11 mouse cellular contexts compared by ENCODE assay signal in genomic region chr10:83049174-83049780, GRCm38 (mm10).
A peak's percentile ranks its signal among the peaks of the same experiment; 100 is the strongest.
DNase-seq lines count a peak whose midpoint lies in the region; ATAC-seq and TF ChIP-seq lines count a peak whose summit lies in the region.
"Had no signal": no experiment of that assay in that cellular context is flagged by ENCODE, and none has a peak within 500 bp of the region (broad histone marks: within the 10 kb centered on the region; RNA-seq: fewer than 3 reads in every experiment).

No protein-coding gene starts in this region.

- H3K4me3 ChIP-seq in forebrain, postnatal 0 days (ENCODE audit: low read depth, low read length) = no peak overlapping the region
- no peak overlapping the region for H3K4me3 ChIP-seq in left cerebral cortex, adult 2 months
- no peak overlapping the region for H3K4me3 ChIP-seq in neural tube, embryonic 14.5 days (ENCODE audit: low read depth, low read length)
- H3K4me3 ChIP-seq: limb, embryonic 12.5 days had no signal

- no peak for TF ChIP-seq CTCF in brain, embryonic 14.5 days (IDR thresholded peaks at IDR 0.05; ENCODE audit: borderline replicate concordance, extremely low read depth, insufficient read depth, insufficient read length)
- TF ChIP-seq CTCF in forebrain, postnatal 0 days (IDR thresholded peaks at IDR 0.05; ENCODE audit: low read depth) = no peak
- no peak for TF ChIP-seq CTCF in left cerebral cortex, adult 2 months (IDR thresholded peaks at IDR 0.05)

- H3K36me3 ChIP-seq in forebrain, postnatal 0 days (ENCODE audit: insufficient read depth) = no peaks in the 10 kb centered on the region; the same call in 1 of the 2 replicates
- H3K36me3 ChIP-seq in neural tube, embryonic 14.5 days (ENCODE audit: control insufficient read depth, insufficient read depth, low read length) = no peaks in the 10 kb centered on the region
- H3K36me3 ChIP-seq: limb, embryonic 12.5 days had no signal

- 45% methylated on average over 12 of the region's 12 CpGs for WGBS in forebrain, postnatal 0 days
- WGBS in neural tube, embryonic 14.5 days = 49% methylated on average over 12 of the region's 12 CpGs

- no peaks in the 10 kb centered on the region for H3K9me3 ChIP-seq in forebrain, postnatal 0 days (ENCODE audit: low read length)
- no peaks in the 10 kb centered on the region for H3K9me3 ChIP-seq in neural tube, embryonic 14.5 days (ENCODE audit: control insufficient read depth, low read length)
- H3K9me3 ChIP-seq: limb, embryonic 12.5 days had no signal

- H3K27ac ChIP-seq in forebrain, postnatal 0 days (ENCODE audit: low read depth, low read length) = peak overlapping the region; percentile 74
- peak overlapping the region; percentile 50; the same call in 1 of the 2 replicates for H3K27ac ChIP-seq in left cerebral cortex, adult 2 months
- H3K27ac ChIP-seq in neural tube, embryonic 14.5 days (ENCODE audit: low read depth, low read length) = peak overlapping the region; percentile 45
- H3K27ac ChIP-seq: limb, embryonic 12.5 days had no signal

- no peak for TF ChIP-seq POLR2A in brain, embryonic 14.5 days (IDR thresholded peaks at IDR 0.05; ENCODE audit: borderline replicate concordance, extremely low read depth, insufficient read depth, insufficient read length, poor library complexity, severe bottlenecking)

- peak; percentile 96 for ATAC-seq in forebrain, postnatal 0 days
- peak; percentile 75 for ATAC-seq in neural tube, embryonic 14.5 days (ENCODE audit: low read depth)
- no peak for ATAC-seq in inflammation-experienced regulatory T-cells, adult 6 months
- ATAC-seq: lung, postnatal 0 days had no signal

- peak; percentile 87 for DNase-seq in brain, embryonic 14.5 days (ENCODE audit: low read depth)
- peak; percentile 77 for DNase-seq in forebrain, postnatal 0 days
- DNase-seq in left cerebral cortex, adult 2 months (ENCODE audit: extremely low spot score in 1 of 2, low spot score in 2 of 2) = peak; percentile 47 to 54
- DNase-seq in spleen, postnatal 10 days (ENCODE audit: low spot score in 2 of 2) = no peak
- no peak for DNase-seq in ovary, postnatal 36 days (ENCODE audit: low spot score)
- DNase-seq: cerebellum, postnatal 25 days; thymus, adult 2 months had no signal

- peak overlapping the region; percentile 27; the same call in 1 of the 2 replicates for H3K4me2 ChIP-seq in forebrain, postnatal 0 days (ENCODE audit: low read depth)
- H3K4me2 ChIP-seq in neural tube, embryonic 14.5 days (ENCODE audit: low read depth, low read length) = no peak overlapping the region
- H3K4me2 ChIP-seq: limb, embryonic 12.5 days had no signal

- no peaks in the 10 kb centered on the region for H3K27me3 ChIP-seq in forebrain, postnatal 0 days (ENCODE audit: insufficient read depth, low read length)
- no peaks in the 10 kb centered on the region for H3K27me3 ChIP-seq in neural tube, embryonic 14.5 days (ENCODE audit: control insufficient read depth, insufficient read depth, low read length)

- H3K4me1 ChIP-seq in forebrain, postnatal 0 days (ENCODE audit: insufficient read depth) = peaks cover 4% of the 10 kb centered on the region; the same call in 1 of the 2 replicates
- H3K4me1 ChIP-seq in neural tube, embryonic 14.5 days (ENCODE audit: control insufficient read depth, insufficient read depth, low read length) = no peaks in the 10 kb centered on the region

- H3K9ac ChIP-seq in forebrain, postnatal 0 days = peak overlapping the region; percentile 37
- no peak overlapping the region for H3K9ac ChIP-seq in neural tube, embryonic 14.5 days (replicated peaks; ENCODE audit: low read depth, low read length)
- H3K9ac ChIP-seq: limb, embryonic 12.5 days had no signal

- intact Hi-C loops in left cerebral cortex, adult 2 months (cut with DNase I) = loop anchor here (1.0 kb wide), 1 partner anchor 130 kb away; no protein-coding TSS in a partner anchor

Comparison
In these comparisons a context has a peak if more than half of its experiments do, and no peak if none do; other contexts are left out.
1. DNase-seq: peak in brain, embryonic 14.5 days (single experiment), forebrain, postnatal 0 days (single experiment) and left cerebral cortex, adult 2 months (2 of 2); none in spleen, postnatal 10 days (0 of 2) and ovary, postnatal 36 days (single experiment).
2. Peak in every context shown above with its lines, with median percentiles within 50 percentile points of each other: H3K27ac ChIP-seq.